Mouse (Mus musculus) gastrocnemius, adult 2 months (tissue): ENCODE measurements at regions not wholly inside any gene's neighbourhood (a gene's known extent, or its start where the extent isn't known, plus 50 kb on each side); places are given as distances from the start of the nearest gene placed in this dataset.
"Not testable (repeated sequence)": the region's sequence is repeated elsewhere in the genome, so short reads cannot be mapped to it uniquely, and the experiment has no call there.

ENCODE experiments used
- DNase-seq: peaks from one replicate; pipeline ENCODE4 v3.0.0; 2022
- H3K27ac ChIP-seq: fragments of 200-600 bp; 2 replicates; pipeline ENCODE4 v1.8.1; 2022; ENCODE audit warnings: mild to moderate bottlenecking
- H3K4me3 ChIP-seq: fragments of 200-600 bp; 2 replicates; pipeline ENCODE4 v1.8.1; 2022; ENCODE audit warnings: mild to moderate bottlenecking, moderate library complexity
- CTCF ChIP-seq: fragments of 200-600 bp; IDR thresholded peaks from 2 replicates; pipeline ENCODE4 v1.8.1; 2022; ENCODE audit warnings: antibody characterized with exemption, mild to moderate bottlenecking, moderate library complexity
- intact Hi-C: fragments of 180-260 bp; cut with DNase I; formaldehyde crosslinking; loops from one replicate; pipeline ENCODE4 v1.15.1; 2025

- H3K4me3 ChIP-seq = no peak overlapping the region
- no peak for DNase-seq
- intact Hi-C loops = no loop called here
- no peak overlapping the region for H3K27ac ChIP-seq
- TF ChIP-seq CTCF = no peak
Measured at GRCm38 (mm10) chr14:54145743-54146741, 107.9 kb downstream of the Dad1 start.

DNA sequence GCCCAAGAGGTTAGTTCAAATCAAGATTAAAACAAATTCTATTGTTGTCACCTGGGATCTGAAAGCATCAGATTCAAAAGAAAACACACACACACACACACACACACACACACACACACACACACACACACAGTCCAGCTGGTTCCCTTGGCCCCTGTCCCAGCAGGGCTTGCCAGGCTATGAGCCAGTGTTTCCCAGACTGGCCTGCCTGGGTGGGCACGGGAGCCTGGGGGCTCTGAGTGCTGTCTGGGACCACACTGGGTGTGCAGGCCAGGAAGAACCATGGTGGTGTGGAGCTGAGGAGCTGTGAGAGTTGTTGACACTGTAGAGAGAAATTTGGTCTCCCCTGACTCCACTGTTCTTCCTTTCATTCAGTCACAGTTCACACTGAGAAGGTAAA lies 110.1 kb downstream of the Dad1 start:
- intact Hi-C loops = no loop called here
- no peak for DNase-seq

DNA sequence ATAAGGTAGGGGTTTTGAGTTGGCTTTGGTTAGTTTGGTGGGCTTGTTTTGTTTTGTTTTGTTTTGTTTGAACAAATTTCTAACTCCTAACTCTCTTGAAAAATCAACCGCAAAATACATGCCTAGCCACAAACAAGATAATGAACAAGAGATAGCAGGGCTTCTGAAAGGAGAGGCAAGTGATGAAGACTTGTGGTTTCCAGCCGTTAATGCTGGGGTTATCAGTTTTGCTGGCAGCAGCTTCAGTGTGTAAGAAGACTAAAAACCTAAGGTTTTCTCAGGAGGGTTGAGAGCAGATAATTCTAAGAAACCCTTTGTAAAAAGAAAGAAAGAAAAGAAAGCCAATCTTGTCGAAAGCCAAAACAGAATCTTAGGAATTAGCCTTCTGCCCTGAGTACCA lies 115.6 kb downstream of the Dad1 start:
- no peak for TF ChIP-seq CTCF
- DNase-seq = no peak
- intact Hi-C loops = no loop called here
- no peak overlapping the region for H3K4me3 ChIP-seq
- no peak overlapping the region for H3K27ac ChIP-seq

More for the DNA sequence above, 110.1 kb downstream of the Dad1 start:
- H3K4me3 ChIP-seq = no peak overlapping the region
- no peak for TF ChIP-seq CTCF
- no peak overlapping the region for H3K27ac ChIP-seq

- intact Hi-C loops = no loop called here
- no peak for TF ChIP-seq CTCF
- no peak for DNase-seq
- Histone ChIP-seq H3K4me3 (no peak overlapping the region), H3K27ac (no peak overlapping the region)
Measured at GRCm38 (mm10) chr14:54136538-54136937, 117.4 kb downstream of the Dad1 start.

DNA sequence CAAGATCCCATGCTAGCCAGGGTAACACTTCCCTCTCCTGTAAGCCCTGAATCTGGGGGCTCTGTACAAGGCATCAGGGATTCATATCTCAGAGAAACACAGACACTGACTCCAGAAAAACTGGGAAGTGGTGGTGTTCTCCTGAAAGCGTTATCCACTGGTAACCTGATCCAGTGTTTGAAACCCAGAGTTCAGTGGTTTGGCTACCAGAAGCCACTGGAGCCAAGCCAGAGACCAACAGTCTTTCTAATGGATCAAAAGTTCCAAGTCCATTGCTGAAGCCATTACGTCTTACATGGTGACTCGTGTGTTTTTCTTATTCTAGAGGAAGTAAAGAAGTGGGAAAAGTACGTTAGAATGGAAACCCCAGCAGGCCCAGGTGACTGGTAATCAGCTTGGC lies 125.6 kb downstream of the Dad1 start:
- no peak for TF ChIP-seq CTCF
- Histone ChIP-seq H3K4me3 (no peak overlapping the region), H3K27ac (no peak overlapping the region)
- DNase-seq = peak; percentile 36
- intact Hi-C loops = no loop called here

GRCm38 (mm10) chr14:54125510-54125909 lies 128.4 kb downstream of the Dad1 start:
- DNase-seq = no peak
- intact Hi-C loops = no loop called here
- TF ChIP-seq CTCF = no peak
- no peak overlapping the region for H3K4me3 ChIP-seq
- no peak overlapping the region for H3K27ac ChIP-seq

DNA sequence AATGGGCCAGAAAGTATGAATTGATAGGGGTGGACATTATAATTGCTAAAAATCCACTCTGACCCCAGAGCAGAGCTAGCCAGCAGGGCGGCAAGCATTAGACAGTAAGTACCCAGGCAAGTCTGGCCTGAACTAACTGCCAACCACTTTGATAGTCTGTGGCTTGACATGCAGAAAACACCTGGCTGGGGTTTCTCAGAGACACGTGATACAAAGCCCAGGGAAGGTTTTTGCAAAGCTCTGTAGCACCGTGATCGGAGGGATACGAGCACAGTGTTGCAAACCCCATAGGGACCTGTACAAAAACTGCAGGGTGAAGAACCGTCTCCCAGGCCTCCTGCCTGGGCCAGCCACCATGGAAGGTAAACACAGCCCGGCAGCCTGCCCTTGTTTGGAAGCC lies 131.9 kb downstream of the Dad1 start:
- TF ChIP-seq CTCF = no peak
- no peak overlapping the region for H3K4me3 ChIP-seq
- intact Hi-C loops = no loop called here
- no peak for DNase-seq
- peak overlapping the region; percentile 74 for H3K27ac ChIP-seq

GRCm38 (mm10) chr14:54121340-54121739 lies 132.6 kb downstream of the Dad1 start:
- no peak; the same call in 1 of the 2 replicates for TF ChIP-seq CTCF
- peak overlapping the region; percentile 74 for H3K27ac ChIP-seq
- H3K4me3 ChIP-seq = no peak overlapping the region
- intact Hi-C loops = no loop called here
- DNase-seq = peak; percentile 45

DNA sequence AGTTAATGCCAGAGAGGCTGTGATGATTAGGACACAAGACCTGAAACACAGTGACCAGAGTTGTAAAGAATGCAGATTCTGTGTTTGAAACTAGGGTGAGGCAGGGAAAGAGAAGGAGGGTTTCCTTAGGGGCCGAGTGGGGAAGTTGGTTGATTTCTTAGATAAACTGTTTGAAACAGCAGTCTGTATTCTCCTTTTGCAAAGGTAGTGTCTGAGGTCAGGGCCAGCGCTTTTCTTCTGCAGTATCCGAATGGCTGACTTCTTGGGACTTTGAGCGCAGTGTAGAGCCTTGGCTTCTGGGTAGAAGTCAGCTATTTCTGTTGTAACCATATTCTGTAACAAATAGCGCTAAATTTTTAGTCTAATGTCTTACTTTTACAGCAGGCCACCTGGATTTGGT lies 133.7 kb downstream of the Dad1 start:
- no peak for DNase-seq
- Histone ChIP-seq H3K27ac (no peak overlapping the region), H3K4me3 (no peak overlapping the region)
- TF ChIP-seq CTCF = no peak
- intact Hi-C loops = no loop called here

- intact Hi-C loops, DNase-seq, H3K27ac ChIP-seq, H3K4me3 ChIP-seq: not testable (repeated sequence)
Measured at GRCm38 (mm10) chr14:54117607-54118006, 136.3 kb downstream of the Dad1 start.

GRCm38 (mm10) chr14:54113216-54113615 lies 140.7 kb downstream of the Dad1 start:
- no peak for DNase-seq
- Histone ChIP-seq H3K27ac (no peak overlapping the region), H3K4me3 (no peak overlapping the region)
- intact Hi-C loops = no loop called here
- no peak for TF ChIP-seq CTCF

- intact Hi-C loops = no loop called here
- Histone ChIP-seq H3K27ac (no peak overlapping the region), H3K4me3 (no peak overlapping the region)
- DNase-seq = no peak
- no peak for TF ChIP-seq CTCF
Measured at GRCm38 (mm10) chr14:54110971-54111370, 142.9 kb downstream of the Dad1 start.

DNA sequence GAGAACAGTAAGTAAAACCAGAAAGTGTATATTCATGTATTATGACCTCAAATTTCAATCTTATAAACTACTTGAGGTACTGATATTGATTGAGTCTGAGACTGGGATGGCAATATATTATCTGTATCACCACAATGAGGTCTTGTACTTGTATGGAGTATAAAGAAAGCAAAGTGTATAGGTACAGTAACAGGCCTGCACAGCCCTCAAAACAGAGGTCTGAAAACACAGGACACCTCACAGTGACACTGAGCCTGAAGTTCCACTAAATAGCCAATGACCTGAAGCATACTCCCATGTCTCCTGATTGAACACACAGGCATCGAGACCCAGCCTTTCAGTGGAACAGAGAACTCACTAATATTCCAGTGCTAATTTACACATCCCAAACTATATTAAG lies 144.8 kb downstream of the Dad1 start:
- TF ChIP-seq CTCF = no peak
- Histone ChIP-seq H3K4me3 (no peak overlapping the region), H3K27ac (no peak overlapping the region)
- DNase-seq = no peak
- intact Hi-C loops = no loop called here
